Mouse (Mus musculus) kidney, postnatal 10 days (tissue): Measurements from ENCODE around the gene Pan2.

Experiments used
- DNase-seq: peaks from one replicate; pipeline ENCODE4 v3.0.0; 2021; ENCODE audit warnings: mixed read lengths

The Pan2 gene

DNA sequence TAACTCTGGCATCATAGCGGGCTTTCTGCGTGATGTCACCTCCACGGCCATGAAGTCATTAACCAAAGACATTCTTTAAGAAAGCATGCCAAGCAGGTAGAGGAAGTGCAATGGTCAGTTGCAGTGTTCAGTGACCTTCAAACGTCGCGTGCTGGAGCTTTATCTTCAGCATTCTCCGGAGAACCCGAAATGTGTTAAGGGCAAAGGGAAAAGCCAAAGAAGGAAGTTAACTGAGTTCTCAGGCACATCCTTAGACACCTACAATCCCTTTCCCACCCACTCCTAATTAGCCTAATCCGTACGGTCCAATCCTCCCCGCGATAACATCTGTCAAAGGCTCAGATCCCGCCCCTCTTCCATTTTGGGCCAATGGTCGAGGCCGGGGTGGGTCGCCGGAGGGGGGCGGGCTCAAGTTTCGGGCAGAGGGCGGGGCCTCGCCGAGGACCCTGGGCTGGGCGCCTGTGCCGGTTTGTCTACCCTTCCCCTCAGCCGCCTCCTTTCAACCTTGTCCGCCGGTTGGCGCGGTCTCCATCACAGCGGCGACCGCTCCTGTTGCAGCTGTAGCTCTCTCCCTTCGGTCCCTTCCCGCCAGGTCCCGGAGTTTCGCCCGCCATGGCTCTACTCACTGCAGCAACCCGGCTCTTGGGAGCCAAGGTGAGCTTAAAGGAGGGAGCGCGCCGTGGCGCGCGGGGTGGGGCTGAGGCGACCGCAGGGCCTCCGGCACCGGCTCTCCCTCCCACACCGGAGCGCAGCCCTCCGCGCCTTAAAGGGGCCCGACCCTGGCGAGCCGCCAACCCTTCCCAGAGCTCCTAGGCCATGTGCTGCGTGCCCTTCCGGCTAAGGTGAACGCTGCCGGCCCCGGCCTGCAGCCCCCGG lies 34.4 kb downstream of the Pan2 start, which contains the start of gene Cs:
Gene Cs (plus strand): TSS at position 429 of the 876 bp plus-strand sequence.
- peak; percentile 99 for DNase-seq

DNA sequence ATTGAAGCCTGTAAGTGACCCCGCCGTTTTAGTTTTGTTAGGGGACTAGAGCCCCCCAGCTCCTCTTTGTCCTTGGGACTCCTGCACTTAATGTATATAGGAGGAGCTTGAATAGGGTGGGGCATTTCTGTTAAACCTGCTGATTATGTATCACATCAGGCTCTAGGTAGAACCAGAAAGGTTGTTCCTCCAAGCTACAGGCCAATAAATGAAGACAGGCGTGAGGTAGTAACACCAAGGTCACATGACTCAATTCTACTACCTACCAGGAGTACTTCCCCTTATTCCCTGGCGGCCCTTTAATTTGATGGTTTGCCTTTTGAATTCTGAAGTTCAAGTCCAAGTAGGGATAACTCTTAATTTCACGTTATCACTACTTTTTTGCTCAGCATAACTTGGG lies 35.3 kb downstream of the Pan2 start:
- no peak for DNase-seq

DNA sequence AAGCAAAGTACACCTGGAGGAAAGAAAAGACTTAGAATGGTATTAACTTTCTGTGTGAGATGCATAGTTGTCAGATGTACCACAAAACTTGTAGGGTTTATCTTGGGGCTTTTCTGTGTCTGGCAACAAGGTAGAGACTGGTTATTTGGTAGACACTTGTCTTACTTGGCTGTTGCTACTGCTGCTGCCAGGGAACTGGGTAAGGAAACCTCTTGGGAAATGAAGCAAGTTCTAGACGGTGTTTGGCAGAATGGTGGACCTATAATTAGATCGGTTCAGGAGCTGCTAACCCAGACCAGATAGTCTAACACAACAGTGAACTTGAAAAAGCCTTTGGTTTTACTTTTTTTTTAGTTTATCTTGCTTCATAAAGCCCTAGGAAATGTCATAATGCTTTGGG lies 35.8 kb downstream of the Pan2 start:
- no peak for DNase-seq

DNA sequence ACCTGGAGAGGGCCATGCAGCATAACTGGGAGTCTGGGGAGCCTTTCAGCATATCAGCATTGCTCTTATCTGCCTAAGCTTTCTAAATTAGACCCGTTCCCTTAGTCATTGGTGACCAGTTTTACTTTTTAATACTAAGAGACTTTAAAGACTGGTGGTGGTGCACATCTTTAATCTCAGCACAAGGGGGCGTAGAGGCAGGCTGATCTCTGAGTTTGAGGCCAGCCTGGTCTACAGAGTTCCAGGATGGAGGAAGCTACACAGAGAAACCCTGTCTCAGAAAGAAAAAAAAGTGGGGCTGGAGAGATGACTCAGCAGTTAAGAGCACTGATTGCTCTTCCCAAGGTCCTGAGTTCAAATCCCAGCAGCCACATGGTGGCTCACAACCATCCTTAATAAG lies 37.1 kb downstream of the Pan2 start:
- no peak for DNase-seq

DNA sequence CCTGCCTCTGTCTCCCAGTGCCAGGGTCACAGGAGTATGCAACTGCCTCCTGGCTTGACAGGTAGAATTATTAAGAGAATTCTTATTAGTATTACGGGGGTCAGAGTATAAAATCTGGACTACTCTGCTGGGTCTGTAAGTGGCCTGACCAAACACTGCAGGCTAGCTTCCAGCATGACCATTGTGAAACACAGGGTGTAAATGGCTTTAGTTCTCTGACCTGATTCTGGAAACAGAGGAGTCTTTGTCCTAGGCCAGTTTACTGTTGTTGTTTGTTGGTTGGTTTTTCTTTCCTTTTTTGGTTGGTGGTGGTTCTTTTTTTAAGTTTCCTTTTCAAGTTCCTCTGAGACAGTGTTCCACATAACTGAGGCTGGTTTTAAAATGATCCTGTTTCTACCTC lies 40.3 kb downstream of the Pan2 start:
- DNase-seq: no peak

DNA sequence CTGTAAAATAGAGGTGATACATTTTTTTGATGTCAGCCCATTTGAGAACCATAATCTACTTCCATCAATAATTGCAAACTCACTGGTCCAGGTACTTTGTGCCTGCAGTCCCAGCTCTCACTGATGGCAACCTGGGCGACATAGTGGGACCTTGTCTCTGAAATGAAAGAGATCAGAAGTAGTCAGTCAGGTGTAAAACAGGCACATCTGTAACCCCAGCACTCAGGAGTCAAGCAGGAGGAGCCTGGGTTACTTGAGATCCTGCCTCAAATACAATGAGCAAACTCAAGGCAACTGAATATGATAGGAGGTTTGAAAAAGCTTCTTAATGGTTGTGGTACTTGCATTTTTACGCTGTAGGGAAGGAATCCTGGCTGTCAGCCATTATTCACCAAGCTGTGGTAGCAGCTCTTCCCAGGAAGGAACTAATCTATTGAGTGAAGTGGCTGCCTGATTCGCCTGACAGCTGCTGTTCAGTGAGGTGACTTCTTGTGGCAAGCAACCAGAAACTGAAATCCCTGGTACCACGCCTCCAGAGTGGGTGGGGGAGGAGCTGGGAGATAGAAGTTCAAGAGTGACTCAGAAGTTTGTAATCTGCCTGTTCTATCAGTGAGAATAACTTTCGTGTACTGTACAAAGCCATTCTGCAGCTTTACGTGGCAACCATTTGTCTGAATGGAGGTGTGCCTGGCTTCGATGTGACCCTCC lies 41.6 kb downstream of the Pan2 start:
- peak; percentile 78 for DNase-seq

DNA sequence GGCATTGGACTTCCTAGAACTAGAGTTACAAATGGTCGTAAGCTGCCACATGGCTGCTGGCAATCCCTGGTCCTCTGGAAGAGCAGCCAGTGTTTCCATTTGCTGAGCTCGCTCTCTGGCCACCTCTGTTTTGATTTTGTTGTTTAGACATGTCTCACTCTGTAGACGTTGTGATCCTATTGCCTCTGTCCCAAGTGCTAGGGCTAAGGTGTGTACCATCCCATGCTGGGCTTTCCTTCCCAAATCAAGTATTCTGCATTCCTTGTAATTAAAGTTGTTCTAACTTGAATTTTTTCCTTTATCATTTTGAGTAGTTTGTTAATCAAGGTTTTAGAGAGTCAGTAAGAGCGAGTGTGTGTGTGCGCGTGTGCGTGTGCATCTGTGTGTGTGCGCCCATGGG lies 44.4 kb downstream of the Pan2 start:
- DNase-seq: no peak

DNA sequence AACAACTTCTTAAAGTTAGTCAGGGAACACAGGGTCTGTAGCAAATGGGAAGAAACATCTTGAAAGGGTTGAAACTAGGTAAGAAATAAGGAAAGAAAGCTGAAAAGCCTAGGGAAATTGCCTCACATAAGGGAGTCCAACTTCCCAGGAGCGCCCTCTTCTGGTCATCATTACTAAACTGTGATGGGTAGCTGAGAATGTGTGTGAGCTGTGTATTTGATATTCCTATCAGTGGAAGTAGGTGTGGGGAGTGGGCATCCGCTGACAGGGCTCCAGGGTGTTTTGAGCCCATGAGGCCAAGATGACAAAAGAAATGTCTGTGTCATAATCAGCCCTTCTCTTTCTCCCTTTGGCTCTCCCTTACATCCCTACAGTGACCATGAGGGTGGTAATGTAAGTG lies 55.7 kb downstream of the Pan2 start:
- DNase-seq: peak; percentile 74

DNA sequence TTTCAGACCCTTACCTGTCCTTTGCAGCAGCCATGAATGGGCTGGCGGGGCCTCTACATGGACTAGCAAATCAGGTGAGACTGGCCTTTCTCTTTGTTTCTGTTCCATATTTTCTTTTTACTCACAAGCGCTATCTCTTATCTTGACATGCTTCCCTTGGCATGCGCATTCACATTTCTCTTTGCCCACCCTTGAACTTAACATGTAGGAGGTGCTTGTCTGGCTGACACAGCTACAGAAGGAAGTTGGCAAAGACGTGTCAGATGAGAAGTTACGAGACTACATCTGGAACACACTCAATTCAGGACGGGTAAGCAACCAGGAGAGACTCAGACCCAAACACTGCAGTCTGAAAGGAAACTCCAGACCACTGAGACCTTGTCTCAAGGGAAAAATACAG lies 56.1 kb downstream of the Pan2 start:
- DNase-seq: no peak

DNA sequence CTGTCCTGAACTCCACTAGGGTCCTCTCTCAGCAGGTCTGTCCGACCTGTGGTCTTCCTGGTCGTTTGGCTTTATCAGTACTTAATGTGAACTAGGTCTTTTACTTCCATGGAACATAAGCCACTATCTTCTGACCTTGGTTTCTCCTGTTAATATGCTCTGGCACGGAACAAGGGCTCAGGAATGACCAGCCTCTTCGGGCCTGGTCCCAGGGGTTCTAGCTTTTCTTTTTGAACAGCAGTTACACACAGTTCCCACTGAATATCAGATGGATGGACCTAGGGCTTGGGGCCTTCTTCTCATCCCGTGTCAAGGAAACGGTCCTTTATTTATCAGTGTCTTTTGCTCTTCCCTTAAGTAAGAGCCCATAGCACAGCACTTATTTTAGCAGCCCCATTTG lies 58.7 kb downstream of the Pan2 start:
- DNase-seq: no peak

DNA sequence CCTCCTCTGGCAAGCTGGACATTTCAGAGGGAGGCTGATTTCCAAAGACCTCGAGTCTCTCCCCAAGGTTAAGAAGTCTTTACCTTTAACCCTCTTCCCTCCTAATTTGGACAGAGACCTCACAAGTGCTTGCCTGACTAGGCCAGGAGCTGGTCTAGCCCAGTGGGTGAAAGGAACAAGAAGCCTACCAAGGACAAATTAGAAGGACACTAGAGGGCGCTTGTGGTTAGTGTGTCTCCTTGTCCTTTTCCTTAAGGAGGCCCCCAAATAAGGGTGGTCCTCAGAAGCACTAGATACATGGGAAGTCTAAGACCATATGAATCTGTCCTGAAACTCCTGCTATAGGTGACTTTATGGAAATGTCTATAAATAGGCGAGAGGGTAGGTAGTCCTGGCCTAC lies 59.4 kb downstream of the Pan2 start:
- peak; percentile 57 for DNase-seq

DNA sequence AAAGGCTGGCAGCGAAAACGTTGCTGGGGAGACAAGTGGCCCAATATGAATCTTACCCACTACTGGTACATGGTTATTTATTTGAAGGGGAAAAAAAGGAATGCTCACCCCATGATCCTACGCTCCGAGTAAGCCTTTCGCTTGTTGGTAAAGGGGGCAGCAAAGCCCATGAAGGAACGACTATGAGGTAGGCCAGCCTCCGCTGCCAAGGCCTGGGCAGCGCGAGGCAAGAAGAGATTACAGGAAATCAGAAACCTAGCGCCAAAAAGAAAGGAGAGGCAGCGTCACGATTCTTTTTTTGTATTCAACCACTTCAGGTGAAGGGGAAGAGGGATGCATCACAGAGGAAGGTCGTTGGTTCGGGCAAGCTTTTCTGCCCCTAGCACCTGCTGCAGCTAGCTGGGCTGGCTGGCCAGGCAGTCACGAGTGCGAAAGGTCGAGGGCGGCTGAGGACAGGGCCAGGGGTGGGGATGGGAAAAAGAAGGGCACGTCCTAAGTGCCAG lies 64.8 kb downstream of the Pan2 start:
- DNase-seq: no peak

DNA sequence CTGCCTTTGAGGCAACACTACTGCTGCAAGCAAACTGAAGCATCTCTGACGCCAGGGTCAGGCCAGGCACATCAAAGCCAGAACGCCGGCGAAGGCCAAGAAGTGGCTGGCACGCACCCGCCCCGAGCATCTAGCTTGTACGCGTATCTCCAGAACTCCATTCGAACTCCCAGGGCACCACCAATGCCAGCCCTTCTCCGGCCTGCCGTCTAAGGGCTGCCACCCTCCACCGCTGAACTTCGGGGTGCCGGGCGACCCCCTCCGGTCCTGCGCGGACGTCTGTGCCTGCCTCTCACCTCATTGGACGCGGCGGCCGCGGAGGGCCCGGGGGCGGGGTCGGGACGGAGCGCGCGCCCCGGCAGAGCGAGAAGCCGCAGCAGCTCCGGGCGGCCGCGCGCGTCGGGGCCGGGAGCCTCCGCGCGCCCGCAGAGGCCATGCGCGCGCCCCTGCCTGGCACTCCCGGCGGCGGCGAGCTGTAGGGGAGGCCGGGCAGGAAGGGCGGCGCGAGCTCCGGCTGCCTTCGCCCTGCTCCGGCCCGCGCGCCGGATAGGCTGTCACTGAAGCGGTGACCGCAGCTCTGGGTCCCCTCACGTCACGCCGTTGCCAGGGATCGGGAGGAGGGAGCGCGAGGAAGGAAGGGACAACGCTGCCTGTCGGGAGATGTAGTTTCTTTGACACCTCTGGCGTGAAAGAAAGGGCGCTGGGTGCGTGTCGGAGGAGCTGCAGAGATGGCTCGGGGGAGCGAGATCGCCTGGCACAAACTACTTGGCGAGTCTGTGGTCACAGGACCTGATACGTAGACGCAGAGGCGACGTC lies 65.5 kb downstream of the Pan2 start, which contains the start of gene Coq10a:
Gene Coq10a (minus strand): TSS at position 596 of the 816 bp plus-strand sequence.
- DNase-seq: peak; percentile 94

DNA sequence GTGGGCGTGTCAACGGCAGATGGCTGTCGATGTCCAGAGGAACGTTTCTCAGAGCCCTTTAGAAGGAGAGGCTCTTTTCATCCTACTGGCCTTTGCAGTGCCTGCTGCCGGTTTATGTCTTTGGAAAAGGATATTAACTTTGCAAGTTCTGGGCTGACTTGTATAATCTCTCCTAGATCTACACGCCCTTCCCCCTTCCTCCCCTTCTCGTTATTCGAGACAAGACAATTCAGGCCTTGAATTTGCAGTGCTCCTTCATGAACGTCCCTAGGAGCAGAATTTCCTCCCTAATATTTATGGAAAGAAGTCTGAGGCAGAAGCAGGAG lies 66.0 kb downstream of the Pan2 start:
- DNase-seq: no peak

DNA sequence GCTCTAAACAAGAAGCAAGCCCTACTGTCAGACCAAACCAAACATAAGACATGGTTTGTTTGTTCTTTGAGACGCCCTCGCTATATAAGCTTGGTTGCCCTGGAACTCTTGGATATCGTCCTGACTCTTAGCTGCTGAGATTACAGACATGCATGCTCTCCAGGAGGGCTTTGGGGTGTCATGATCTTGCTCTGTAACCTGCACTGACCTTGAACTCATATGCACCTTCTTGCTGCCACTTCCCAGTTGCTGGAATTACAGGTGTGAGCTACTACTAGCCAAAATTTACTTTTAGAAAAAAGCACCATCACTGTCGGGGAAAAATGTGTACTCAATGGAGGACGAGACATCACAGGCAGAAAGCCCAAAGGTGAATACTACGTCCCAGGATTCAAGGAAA lies 66.5 kb downstream of the Pan2 start:
- no peak for DNase-seq

DNA sequence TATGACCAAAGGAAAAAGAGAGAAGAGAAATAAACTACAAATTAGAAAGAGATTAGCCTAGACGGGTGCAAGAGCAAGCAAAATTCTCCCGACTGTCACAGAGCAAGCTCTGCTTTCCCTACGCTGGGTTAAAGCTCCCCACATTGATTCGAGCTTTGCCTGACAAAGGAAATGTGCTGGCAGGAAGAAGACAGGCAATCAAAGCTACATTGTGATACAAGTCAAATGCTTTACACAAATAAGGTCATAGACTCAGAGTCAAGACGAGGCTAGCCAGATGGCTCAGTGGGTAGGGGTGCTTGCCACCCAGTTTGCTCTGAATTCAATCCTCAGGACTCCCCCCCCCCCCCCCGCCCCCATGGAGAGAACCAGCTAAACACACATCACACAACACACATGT lies 66.9 kb downstream of the Pan2 start:
- no peak for DNase-seq

DNA sequence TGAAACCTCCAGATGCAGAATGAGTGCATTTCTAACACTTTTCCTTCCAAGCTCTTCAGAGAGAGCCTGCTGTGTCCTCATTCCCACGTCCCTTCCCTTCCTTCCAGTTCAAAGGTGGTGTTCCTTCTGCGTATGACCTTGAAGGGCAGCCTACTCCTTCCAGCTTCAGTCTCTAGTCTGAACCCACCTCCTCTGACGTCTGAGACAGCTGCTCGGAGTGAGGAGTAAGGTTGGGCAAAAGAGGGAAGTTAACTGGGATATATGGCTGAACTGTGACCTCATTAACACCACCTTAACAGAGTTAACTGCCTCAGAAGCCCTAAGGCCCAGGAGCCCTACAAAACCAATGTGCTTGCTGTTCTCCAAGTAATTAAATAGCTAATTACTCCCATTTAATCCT lies 67.5 kb downstream of the Pan2 start:
- DNase-seq: no peak
